Mouse (Mus musculus): ENCODE data around the gene Tra2a. TPM values are rescaled to one million over a fixed set of nuclear protein-coding genes. Genes with fewer than 3 reads are reported as not detected.

The Tra2a gene
- total RNA-seq (2014; rRNA removed), result 54.3 and 60.9 TPM in 2 replicates
- 43.0 and 44.6 TPM in 2 replicates for polyA plus RNA-seq (2015; fragmentation: Nextera tagmentation; extraction: Ambion mirVana)

- peak within 1 kb of the TSS; percentile 98 for H3K4me3 ChIP-seq (ENCODE audit: low read length)
- no peaks in the 10 kb centered on the region for H3K36me3 ChIP-seq (ENCODE audit: insufficient read depth, low read length)
- peak within 1 kb of the TSS; percentile 77 for H3K4me2 ChIP-seq (ENCODE audit: low read depth, low read length)
- DNase-seq (ENCODE audit: low spot score) (peak; percentile 98), ATAC-seq (peak; percentile 97)
- no peak for TF ChIP-seq CTCF (IDR thresholded peaks at IDR 0.05; ENCODE audit: low read depth)
- H3K9ac ChIP-seq (replicated peaks; ENCODE audit: low read length), result peak within 1 kb of the TSS; percentile 96
- no peaks in the 10 kb centered on the region for H3K9me3 ChIP-seq (ENCODE audit: low read length)
- peak within 1 kb of the TSS; percentile 99 for H3K27ac ChIP-seq
- no peaks in the 10 kb centered on the region for H3K27me3 ChIP-seq (ENCODE audit: insufficient read depth, low read length)
- H3K4me1 ChIP-seq (ENCODE audit: insufficient read depth, low read length), result peaks cover 10% of the 10 kb centered on the region
- under 1% methylated on average over 39 of the region's 39 CpGs for WGBS
These were observed at the start of gene Tra2a for GRCm38 (mm10) chr6:49263847-49264243. TSS of gene Tra2a (minus strand) at chr6:49264033.

GRCm38 (mm10) chr6:49298286-49298685, 34.5 kb upstream of the Tra2a start:
- no peak overlapping the region for H3K9ac ChIP-seq (replicated peaks; ENCODE audit: low read length)

GRCm38 (mm10) chr6:49282122-49282521, 18.3 kb upstream of the Tra2a start:
- H3K36me3 ChIP-seq (ENCODE audit: insufficient read depth, low read length), result no peaks in the 10 kb centered on the region
- DNase-seq (ENCODE audit: low spot score) (peak; percentile 79), ATAC-seq (peak; percentile 87)
- H3K9me3 ChIP-seq (ENCODE audit: low read length), result no peaks in the 10 kb centered on the region
- no peak overlapping the region for H3K4me2 ChIP-seq (ENCODE audit: low read depth, low read length)
- no peak for TF ChIP-seq CTCF (IDR thresholded peaks at IDR 0.05; ENCODE audit: low read depth)
- 61% methylated on average over 1 of the region's 1 CpGs for WGBS
- no peak overlapping the region for H3K27ac ChIP-seq
- no peak overlapping the region for H3K9ac ChIP-seq (replicated peaks; ENCODE audit: low read length)
- no peaks in the 10 kb centered on the region for H3K27me3 ChIP-seq (ENCODE audit: insufficient read depth, low read length)
- H3K4me3 ChIP-seq (ENCODE audit: low read length), result no peak overlapping the region
- H3K4me1 ChIP-seq (ENCODE audit: insufficient read depth, low read length), result no peaks in the 10 kb centered on the region

More at GRCm38 (mm10) chr6:49298286-49298685, 34.5 kb upstream of the Tra2a start:
- Histone ChIP-seq H3K4me2 (ENCODE audit: low read depth, low read length) (no peak overlapping the region), H3K27ac (no peak overlapping the region), H3K36me3 (ENCODE audit: insufficient read depth, low read length) (no peaks in the 10 kb centered on the region), H3K9me3 (ENCODE audit: low read length) (no peaks in the 10 kb centered on the region), H3K4me1 (ENCODE audit: insufficient read depth, low read length) (no peaks in the 10 kb centered on the region), H3K4me3 (ENCODE audit: low read length) (no peak overlapping the region), H3K27me3 (ENCODE audit: insufficient read depth, low read length) (no peaks in the 10 kb centered on the region)
- DNase-seq (ENCODE audit: low spot score) (no peak), ATAC-seq (no peak)
- no peak for TF ChIP-seq CTCF (IDR thresholded peaks at IDR 0.05; ENCODE audit: low read depth)

- Histone ChIP-seq H3K4me2 (ENCODE audit: low read depth, low read length) (no peak overlapping the region), H3K36me3 (ENCODE audit: insufficient read depth, low read length) (no peaks in the 10 kb centered on the region), H3K27me3 (ENCODE audit: insufficient read depth, low read length) (no peaks in the 10 kb centered on the region), H3K4me3 (ENCODE audit: low read length) (no peak overlapping the region), H3K27ac (no peak overlapping the region), H3K4me1 (ENCODE audit: insufficient read depth, low read length) (no peaks in the 10 kb centered on the region), H3K9me3 (ENCODE audit: low read length) (no peaks in the 10 kb centered on the region), H3K9ac (replicated peaks; ENCODE audit: low read length) (no peak overlapping the region)
- no peak for TF ChIP-seq CTCF (IDR thresholded peaks at IDR 0.05; ENCODE audit: low read depth)
- ATAC-seq (no peak), DNase-seq (ENCODE audit: low spot score) (peak; percentile 9)
- WGBS, result 26% methylated on average over 1 of the region's 1 CpGs
These were observed 17.1 kb upstream of the Tra2a start for GRCm38 (mm10) chr6:49280942-49281341.

- Histone ChIP-seq H3K27me3 (ENCODE audit: insufficient read depth, low read length) (no peaks in the 10 kb centered on the region), H3K4me3 (ENCODE audit: low read length) (no peak overlapping the region), H3K9ac (replicated peaks; ENCODE audit: low read length) (no peak overlapping the region), H3K9me3 (ENCODE audit: low read length) (no peaks in the 10 kb centered on the region), H3K4me1 (ENCODE audit: insufficient read depth, low read length) (no peaks in the 10 kb centered on the region), H3K36me3 (ENCODE audit: insufficient read depth, low read length) (no peaks in the 10 kb centered on the region), H3K4me2 (ENCODE audit: low read depth, low read length) (no peak overlapping the region), H3K27ac (no peak overlapping the region)
- ATAC-seq (no peak), DNase-seq (ENCODE audit: low spot score) (no peak)
- no peak for TF ChIP-seq CTCF (IDR thresholded peaks at IDR 0.05; ENCODE audit: low read depth)
- WGBS, result 90% methylated on average over 7 of the region's 7 CpGs
These were observed 11.5 kb upstream of the Tra2a start for GRCm38 (mm10) chr6:49275296-49275695.

GRCm38 (mm10) chr6:49274416-49275091, 10.7 kb upstream of the Tra2a start:
- Histone ChIP-seq H3K27me3 (ENCODE audit: insufficient read depth, low read length) (no peaks in the 10 kb centered on the region), H3K27ac (no peak overlapping the region), H3K9me3 (ENCODE audit: low read length) (no peaks in the 10 kb centered on the region), H3K9ac (replicated peaks; ENCODE audit: low read length) (no peak overlapping the region), H3K4me3 (ENCODE audit: low read length) (no peak overlapping the region), H3K4me2 (ENCODE audit: low read depth, low read length) (no peak overlapping the region), H3K36me3 (ENCODE audit: insufficient read depth, low read length) (no peaks in the 10 kb centered on the region), H3K4me1 (ENCODE audit: insufficient read depth, low read length) (no peaks in the 10 kb centered on the region)
- DNase-seq (ENCODE audit: low spot score) (no peak), ATAC-seq (no peak)
- no peak for TF ChIP-seq CTCF (IDR thresholded peaks at IDR 0.05; ENCODE audit: low read depth)
- 33% methylated on average over 9 of the region's 9 CpGs for WGBS

GRCm38 (mm10) chr6:49273934-49274333, 10.1 kb upstream of the Tra2a start:
- H3K4me3 ChIP-seq (ENCODE audit: low read length), result no peak overlapping the region
- no peak for TF ChIP-seq CTCF (IDR thresholded peaks at IDR 0.05; ENCODE audit: low read depth)
- no peaks in the 10 kb centered on the region for H3K4me1 ChIP-seq (ENCODE audit: insufficient read depth, low read length)
- no peak overlapping the region for H3K4me2 ChIP-seq (ENCODE audit: low read depth, low read length)
- H3K9ac ChIP-seq (replicated peaks; ENCODE audit: low read length), result no peak overlapping the region
- H3K9me3 ChIP-seq (ENCODE audit: low read length), result no peaks in the 10 kb centered on the region
- no peaks in the 10 kb centered on the region for H3K27me3 ChIP-seq (ENCODE audit: insufficient read depth, low read length)
- H3K36me3 ChIP-seq (ENCODE audit: insufficient read depth, low read length), result no peaks in the 10 kb centered on the region
- 8% methylated on average over 4 of the region's 4 CpGs for WGBS
- DNase-seq (ENCODE audit: low spot score), result no peak
- no peak overlapping the region for H3K27ac ChIP-seq
- ATAC-seq, result no peak

All from hindbrain, postnatal 0 days (tissue).